Mouse (Mus musculus): ENCODE data around the gene Stox2.

GRCm38 (mm10) chr8:47341474-47341873 is 104.7 kb downstream of the Stox2 start:
- TF ChIP-seq MAFK (IDR thresholded peaks at IDR 0.05; ENCODE audit: borderline replicate concordance, low read depth, low read length): no peak
- no peak for TF ChIP-seq HCFC1 (IDR thresholded peaks at IDR 0.05; ENCODE audit: low read depth, low read length)
- TF ChIP-seq EP300 (IDR thresholded peaks at IDR 0.05; ENCODE audit: low read depth in 1 of 2, low read length in 2 of 2): no peak
- TF ChIP-seq POLR2A (IDR thresholded peaks at IDR 0.05; ENCODE audit: control insufficient read depth in 1 of 2, insufficient read depth in 1 of 2, low read depth in 1 of 2, low read length in 2 of 2, poor library complexity in 1 of 2): no peak
- no peak for TF ChIP-seq CTCF (IDR thresholded peaks at IDR 0.05 in 2 of 3, conservative IDR thresholded peaks at IDR 0.05 in 1 of 3; ENCODE audit: control insufficient read depth in 1 of 3, insufficient read depth in 1 of 3, low read depth in 2 of 3, low read length in 3 of 3, poor library complexity in 1 of 3, severe bottlenecking in 1 of 3)
- TF ChIP-seq USF1 (IDR thresholded peaks at IDR 0.05; ENCODE audit: low read depth, low read length): no peak
- no peak for TF ChIP-seq POLR2AphosphoS2 (IDR thresholded peaks at IDR 0.05; ENCODE audit: low read length)
- TF ChIP-seq ZNF384 (IDR thresholded peaks at IDR 0.05; ENCODE audit: low read depth, low read length): no peak
- no peak for TF ChIP-seq ZKSCAN1 (IDR thresholded peaks at IDR 0.05; ENCODE audit: low read depth, low read length)

All from MEL (cell line).